Mouse (Mus musculus): ENCODE measurements around the gene Plau. TPM values are rescaled to one million over a fixed set of nuclear protein-coding genes. Genes with fewer than 3 reads are reported as not detected.

Gene Plau
- total RNA-seq, 1 experiment = 13.7 TPM

DNA sequence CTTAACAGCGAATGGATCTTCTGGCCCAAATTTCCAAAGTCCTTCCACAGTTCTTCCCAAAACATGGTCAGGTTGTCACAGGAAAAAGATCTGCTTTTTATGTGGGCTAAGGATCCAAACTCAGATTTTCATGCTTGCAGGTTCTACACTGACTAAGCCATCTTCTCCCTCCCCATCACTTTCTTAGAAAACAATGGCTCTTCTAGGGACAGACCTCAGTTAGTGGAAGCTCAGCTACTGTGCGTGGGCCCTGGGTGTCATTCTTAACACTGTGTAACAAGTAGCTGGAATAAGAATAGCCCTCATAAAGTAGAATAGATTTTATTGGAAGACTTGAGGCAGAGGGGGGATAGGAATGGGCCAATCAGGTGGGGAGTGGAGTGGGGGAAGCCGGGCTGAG is 21.0 kb upstream of the Plau start:
- no peak overlapping the region for H3K27ac ChIP-seq (ENCODE audit: insufficient read depth, low read depth, low read length, poor library complexity, severe bottlenecking)
- peaks cover 0 to 4% of the 10 kb centered on the region in 2 experiments; a peak in 1 of 4 replicates for H3K4me1 ChIP-seq (ENCODE audit: control insufficient read depth in 2 of 2, insufficient read depth in 2 of 2, low read length in 2 of 2, poor library complexity in 1 of 2)
- no peak overlapping the region for H3K9ac ChIP-seq (ENCODE audit: insufficient read depth, low read depth, low read length, poor library complexity, severe bottlenecking)
- DNase-seq (ENCODE audit: low read depth, low spot score) = no peak
- no peaks in the 10 kb centered on the region for H3K9me3 ChIP-seq (ENCODE audit: control insufficient read depth, insufficient read depth, low read depth, low read length)
- no peak overlapping the region for H3K4me3 ChIP-seq (ENCODE audit: insufficient read depth in 1 of 2, low read depth in 1 of 2, low read length in 2 of 2, poor library complexity in 1 of 2, severe bottlenecking in 1 of 2)
- no peaks in the 10 kb centered on the region for H3K36me3 ChIP-seq (ENCODE audit: control insufficient read depth, insufficient read depth, low read length, poor library complexity, severe bottlenecking)
- in situ Hi-C loops (cut with MboI; ENCODE audit: low sequenced_read_pairs in 2 of 2, unreplicated experiment in 2 of 2) = loop anchor here in 1 of 2 experiments (10.0 kb wide), 1 partner anchor 49 kb away; no protein-coding TSS in a partner anchor
- TF ChIP-seq HCFC1 (IDR thresholded peaks at IDR 0.05; ENCODE audit: borderline replicate concordance, insufficient read depth, low read length) (no peak), CHD2 (IDR thresholded peaks at IDR 0.05; ENCODE audit: low read depth, low read length) (no peak), MAFK (IDR thresholded peaks at IDR 0.05; ENCODE audit: insufficient read depth, low read depth, low read length) (no peak), ZNF384 (IDR thresholded peaks at IDR 0.05; ENCODE audit: low read depth, low read length) (no peak), ZC3H11A (IDR thresholded peaks at IDR 0.05; ENCODE audit: borderline replicate concordance, low read depth, low read length) (no peak)

DNA sequence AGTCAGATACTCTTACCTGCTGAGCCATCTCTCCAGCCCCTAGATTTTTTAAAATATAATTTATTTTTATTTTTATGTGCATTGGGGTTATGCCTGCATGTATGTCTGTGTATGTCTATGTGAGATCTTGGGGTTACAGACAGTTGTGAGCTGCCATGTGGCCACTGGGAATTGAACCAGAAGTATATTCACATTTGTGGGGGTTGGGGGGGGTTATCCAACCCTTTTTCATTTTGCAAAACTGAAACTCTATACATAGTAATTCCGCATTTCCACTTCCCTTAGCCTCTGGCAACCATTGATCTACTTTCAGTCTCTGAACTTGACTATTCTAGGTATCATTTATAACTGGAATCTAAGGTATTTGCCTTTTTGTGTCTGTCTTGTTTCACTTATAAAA is 11.9 kb upstream of the Plau start:
- in situ Hi-C loops (cut with MboI; ENCODE audit: low sequenced_read_pairs in 2 of 2, unreplicated experiment in 2 of 2) = no loop called here

DNA sequence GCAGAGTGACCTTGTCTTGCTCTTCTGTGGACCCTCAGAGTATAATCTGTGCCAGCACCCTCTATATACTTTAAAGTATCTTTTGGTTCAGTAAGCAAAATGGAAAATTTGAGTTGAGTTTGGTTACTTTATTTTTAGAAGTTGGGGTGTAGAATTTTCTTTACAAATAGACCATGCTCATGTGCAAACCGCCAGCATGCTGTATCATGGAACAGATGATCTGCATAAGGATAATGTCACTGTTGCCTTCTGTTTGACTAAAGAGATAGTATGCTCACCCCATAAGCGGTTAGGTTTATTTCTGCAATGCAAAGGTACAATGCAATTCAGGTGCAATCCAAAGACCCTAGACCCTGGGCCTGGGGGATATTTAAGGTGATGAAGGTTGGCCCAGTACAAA is 10.9 kb upstream of the Plau start:
- DNase-seq (ENCODE audit: low read depth, low spot score) = no peak

More for the DNA sequence above, 11.9 kb upstream of the Plau start:
- DNase-seq (ENCODE audit: low read depth, low spot score) = no peak
- H3K9me3 ChIP-seq (ENCODE audit: control insufficient read depth, insufficient read depth, low read depth, low read length) = no peaks in the 10 kb centered on the region
- TF ChIP-seq MAFK (IDR thresholded peaks at IDR 0.05; ENCODE audit: insufficient read depth, low read depth, low read length) (no peak), HCFC1 (IDR thresholded peaks at IDR 0.05; ENCODE audit: borderline replicate concordance, insufficient read depth, low read length) (no peak), ZNF384 (IDR thresholded peaks at IDR 0.05; ENCODE audit: low read depth, low read length) (no peak), CHD2 (IDR thresholded peaks at IDR 0.05; ENCODE audit: low read depth, low read length) (no peak), ZC3H11A (IDR thresholded peaks at IDR 0.05; ENCODE audit: borderline replicate concordance, low read depth, low read length) (no peak)
- H3K4me3 ChIP-seq (ENCODE audit: insufficient read depth in 1 of 2, low read depth in 1 of 2, low read length in 2 of 2, poor library complexity in 1 of 2, severe bottlenecking in 1 of 2) = no peak overlapping the region
- H3K9ac ChIP-seq (ENCODE audit: insufficient read depth, low read depth, low read length, poor library complexity, severe bottlenecking) = no peak overlapping the region
- no peak overlapping the region for H3K27ac ChIP-seq (ENCODE audit: insufficient read depth, low read depth, low read length, poor library complexity, severe bottlenecking)
- H3K36me3 ChIP-seq (ENCODE audit: control insufficient read depth, insufficient read depth, low read length, poor library complexity, severe bottlenecking) = no peaks in the 10 kb centered on the region
- H3K4me1 ChIP-seq (ENCODE audit: control insufficient read depth in 2 of 2, insufficient read depth in 2 of 2, low read length in 2 of 2, poor library complexity in 1 of 2) = no peaks in the 10 kb centered on the region

DNA sequence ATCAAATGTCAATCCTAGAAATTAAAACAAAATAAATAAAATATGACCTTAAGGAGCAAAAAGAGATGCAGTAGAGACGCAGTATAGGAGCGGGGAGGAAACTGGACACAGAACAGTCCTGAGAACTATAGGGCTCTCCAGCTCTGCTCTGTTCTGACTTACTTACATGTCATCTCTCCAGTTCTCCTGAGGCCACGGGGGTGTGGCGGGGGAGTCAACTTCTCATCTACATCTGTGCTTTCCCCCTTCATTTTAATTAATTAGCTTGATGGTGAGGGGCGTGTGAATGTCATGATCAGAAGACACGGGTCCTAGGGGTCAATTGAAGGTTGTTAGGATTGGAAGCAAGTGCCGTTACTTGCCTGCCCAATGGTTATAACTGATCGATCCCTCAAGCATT is 9.4 kb upstream of the Plau start:
- Histone ChIP-seq H3K4me1 (ENCODE audit: control insufficient read depth in 2 of 2, insufficient read depth in 2 of 2, low read length in 2 of 2, poor library complexity in 1 of 2) (no peaks in the 10 kb centered on the region), H3K36me3 (ENCODE audit: control insufficient read depth, insufficient read depth, low read length, poor library complexity, severe bottlenecking) (no peaks in the 10 kb centered on the region), H3K27ac (ENCODE audit: insufficient read depth, low read depth, low read length, poor library complexity, severe bottlenecking) (no peak overlapping the region), H3K4me3 (ENCODE audit: insufficient read depth in 1 of 2, low read depth in 1 of 2, low read length in 2 of 2, poor library complexity in 1 of 2, severe bottlenecking in 1 of 2) (no peak overlapping the region), H3K9ac (ENCODE audit: insufficient read depth, low read depth, low read length, poor library complexity, severe bottlenecking) (no peak overlapping the region), H3K9me3 (ENCODE audit: control insufficient read depth, insufficient read depth, low read depth, low read length) (no peaks in the 10 kb centered on the region)
- TF ChIP-seq ZNF384 (IDR thresholded peaks at IDR 0.05; ENCODE audit: low read depth, low read length) (no peak), CHD2 (IDR thresholded peaks at IDR 0.05; ENCODE audit: low read depth, low read length) (no peak), HCFC1 (IDR thresholded peaks at IDR 0.05; ENCODE audit: borderline replicate concordance, insufficient read depth, low read length) (no peak), MAFK (IDR thresholded peaks at IDR 0.05; ENCODE audit: insufficient read depth, low read depth, low read length) (no peak), ZC3H11A (IDR thresholded peaks at IDR 0.05; ENCODE audit: borderline replicate concordance, low read depth, low read length) (no peak)
- no peak for DNase-seq (ENCODE audit: low read depth, low spot score)
- in situ Hi-C loops (cut with MboI; ENCODE audit: low sequenced_read_pairs in 2 of 2, unreplicated experiment in 2 of 2) = no loop called here

More for the DNA sequence above, 10.9 kb upstream of the Plau start:
- no peaks in the 10 kb centered on the region for H3K9me3 ChIP-seq (ENCODE audit: control insufficient read depth, insufficient read depth, low read depth, low read length)
- H3K27ac ChIP-seq (ENCODE audit: insufficient read depth, low read depth, low read length, poor library complexity, severe bottlenecking) = no peak overlapping the region
- no peak overlapping the region for H3K4me3 ChIP-seq (ENCODE audit: insufficient read depth in 1 of 2, low read depth in 1 of 2, low read length in 2 of 2, poor library complexity in 1 of 2, severe bottlenecking in 1 of 2)
- H3K4me1 ChIP-seq (ENCODE audit: control insufficient read depth in 2 of 2, insufficient read depth in 2 of 2, low read length in 2 of 2, poor library complexity in 1 of 2) = no peaks in the 10 kb centered on the region
- in situ Hi-C loops (cut with MboI; ENCODE audit: low sequenced_read_pairs in 2 of 2, unreplicated experiment in 2 of 2) = no loop called here
- no peaks in the 10 kb centered on the region for H3K36me3 ChIP-seq (ENCODE audit: control insufficient read depth, insufficient read depth, low read length, poor library complexity, severe bottlenecking)
- no peak for TF ChIP-seq MAFK (IDR thresholded peaks at IDR 0.05; ENCODE audit: insufficient read depth, low read depth, low read length)
- TF ChIP-seq ZC3H11A (IDR thresholded peaks at IDR 0.05; ENCODE audit: borderline replicate concordance, low read depth, low read length) = no peak
- TF ChIP-seq CHD2 (IDR thresholded peaks at IDR 0.05; ENCODE audit: low read depth, low read length) = no peak
- TF ChIP-seq HCFC1 (IDR thresholded peaks at IDR 0.05; ENCODE audit: borderline replicate concordance, insufficient read depth, low read length) = no peak
- no peak for TF ChIP-seq ZNF384 (IDR thresholded peaks at IDR 0.05; ENCODE audit: low read depth, low read length)
- no peak overlapping the region for H3K9ac ChIP-seq (ENCODE audit: insufficient read depth, low read depth, low read length, poor library complexity, severe bottlenecking)

DNA sequence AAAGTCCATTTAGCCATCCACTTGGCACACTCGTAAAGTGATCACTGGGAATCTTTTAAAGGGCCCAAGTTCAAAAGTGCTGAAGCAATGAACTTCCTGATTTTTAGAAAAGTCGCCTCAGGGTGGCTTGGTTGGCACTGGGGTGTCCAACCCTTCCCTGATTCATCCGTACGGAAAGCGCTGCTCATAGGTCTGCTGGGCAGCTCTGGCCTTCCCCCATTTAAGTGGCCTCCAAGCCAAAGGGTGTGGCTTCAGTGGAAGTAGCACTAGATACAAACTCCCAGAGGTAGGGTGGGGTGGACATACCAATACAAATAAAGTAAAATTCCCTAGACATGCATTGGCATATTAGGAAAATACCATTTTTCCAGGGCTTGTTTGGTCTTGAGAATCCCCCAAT is 9.0 kb upstream of the Plau start:
- TF ChIP-seq ZC3H11A (IDR thresholded peaks at IDR 0.05; ENCODE audit: borderline replicate concordance, low read depth, low read length) = no peak
- TF ChIP-seq HCFC1 (IDR thresholded peaks at IDR 0.05; ENCODE audit: borderline replicate concordance, insufficient read depth, low read length) = no peak
- no peak for TF ChIP-seq MAFK (IDR thresholded peaks at IDR 0.05; ENCODE audit: insufficient read depth, low read depth, low read length)
- no peak for TF ChIP-seq ZNF384 (IDR thresholded peaks at IDR 0.05; ENCODE audit: low read depth, low read length)
- no peak for TF ChIP-seq CHD2 (IDR thresholded peaks at IDR 0.05; ENCODE audit: low read depth, low read length)
- no peak overlapping the region for H3K4me3 ChIP-seq (ENCODE audit: insufficient read depth in 1 of 2, low read depth in 1 of 2, low read length in 2 of 2, poor library complexity in 1 of 2, severe bottlenecking in 1 of 2)
- no peak for DNase-seq (ENCODE audit: low read depth, low spot score)
- H3K4me1 ChIP-seq (ENCODE audit: control insufficient read depth in 2 of 2, insufficient read depth in 2 of 2, low read length in 2 of 2, poor library complexity in 1 of 2) = no peaks in the 10 kb centered on the region
- H3K9me3 ChIP-seq (ENCODE audit: control insufficient read depth, insufficient read depth, low read depth, low read length) = no peaks in the 10 kb centered on the region
- no peak overlapping the region for H3K27ac ChIP-seq (ENCODE audit: insufficient read depth, low read depth, low read length, poor library complexity, severe bottlenecking)
- in situ Hi-C loops (cut with MboI; ENCODE audit: low sequenced_read_pairs in 2 of 2, unreplicated experiment in 2 of 2) = no loop called here
- no peak overlapping the region for H3K9ac ChIP-seq (ENCODE audit: insufficient read depth, low read depth, low read length, poor library complexity, severe bottlenecking)
- no peaks in the 10 kb centered on the region for H3K36me3 ChIP-seq (ENCODE audit: control insufficient read depth, insufficient read depth, low read length, poor library complexity, severe bottlenecking)
